Mouse (Mus musculus) layer of hippocampus, postnatal 14 days (tissue): ENCODE data around the gene Pfkm. TPM values are rescaled to one million over a fixed set of nuclear protein-coding genes. Genes with fewer than 3 reads are reported as not detected.

ENCODE experiments used
- DNase-seq, 2 experiments: peaks; one replicate each; pipeline ENCODE4 v3.0.0; 2021 to 2022; ENCODE audit warnings: low spot score in 2 of 2, mixed read lengths in 1 of 2
- total RNA-seq, 2 experiments: library from RNA; stranded (reverse); gene quantifications; 2 replicates each; pipeline ENCODE4 v1.2.3; 2021

Pfkm gene
- total RNA-seq, 2 experiments from 2014 or later = 309 to 311 TPM

DNA sequence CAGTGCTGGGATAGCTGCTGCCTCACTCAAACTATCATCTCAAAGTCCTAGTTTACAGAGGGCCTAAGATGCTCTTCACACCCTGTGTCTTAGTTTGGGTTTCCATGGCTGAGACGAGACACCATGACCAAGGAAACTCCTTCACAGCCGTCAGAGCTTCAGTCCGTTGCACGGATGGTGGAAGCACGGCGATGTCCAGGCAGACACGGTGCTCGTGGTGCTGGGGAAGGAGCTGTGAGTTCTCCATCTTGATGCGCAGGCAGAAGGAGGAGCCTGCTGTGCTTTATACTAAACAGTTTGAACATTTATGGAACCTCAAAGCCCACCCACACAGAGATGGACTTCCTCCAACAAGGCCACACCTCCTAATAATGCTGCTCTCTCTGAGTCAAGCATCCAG is 44.5 kb downstream of the Pfkm start:
- no peak for DNase-seq

DNA sequence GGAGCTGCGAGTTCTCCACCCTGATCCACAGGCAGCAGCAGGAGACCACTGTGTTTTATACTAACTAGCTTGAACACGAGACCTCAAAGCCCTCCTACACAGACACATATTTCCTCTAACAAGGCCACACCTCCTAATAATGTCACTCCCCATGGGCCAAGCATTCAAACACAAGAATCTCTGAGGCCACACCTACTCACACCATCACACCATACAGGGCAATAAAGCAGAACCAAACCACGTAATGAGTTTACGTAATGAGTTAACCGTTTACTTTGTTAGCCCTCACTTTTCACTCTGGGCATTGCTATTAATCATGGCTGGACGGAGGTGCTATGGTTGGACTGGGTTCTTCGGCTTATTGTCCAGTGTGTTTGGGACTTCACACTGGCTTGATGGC is 47.4 kb downstream of the Pfkm start:
- DNase-seq = no peak

DNA sequence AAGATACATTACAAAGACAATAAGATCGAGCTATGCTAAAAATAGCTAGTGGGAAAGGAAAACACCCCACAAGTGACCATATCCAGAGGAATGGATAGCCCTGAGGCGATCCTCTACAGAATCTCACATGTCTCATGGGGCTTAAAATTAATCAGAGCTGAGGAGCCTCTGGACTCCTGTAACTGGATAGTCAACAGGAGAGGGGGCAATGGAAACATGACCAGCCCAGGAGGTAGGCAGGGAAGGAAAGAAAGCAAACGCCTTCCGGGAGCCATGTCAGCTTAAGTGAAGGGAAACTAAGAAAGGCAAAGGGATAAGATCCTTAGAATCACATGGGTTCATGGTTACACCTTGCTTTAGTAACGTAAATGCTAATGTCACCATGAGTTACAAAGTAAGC is 48.4 kb downstream of the Pfkm start:
- no peak for DNase-seq

DNA sequence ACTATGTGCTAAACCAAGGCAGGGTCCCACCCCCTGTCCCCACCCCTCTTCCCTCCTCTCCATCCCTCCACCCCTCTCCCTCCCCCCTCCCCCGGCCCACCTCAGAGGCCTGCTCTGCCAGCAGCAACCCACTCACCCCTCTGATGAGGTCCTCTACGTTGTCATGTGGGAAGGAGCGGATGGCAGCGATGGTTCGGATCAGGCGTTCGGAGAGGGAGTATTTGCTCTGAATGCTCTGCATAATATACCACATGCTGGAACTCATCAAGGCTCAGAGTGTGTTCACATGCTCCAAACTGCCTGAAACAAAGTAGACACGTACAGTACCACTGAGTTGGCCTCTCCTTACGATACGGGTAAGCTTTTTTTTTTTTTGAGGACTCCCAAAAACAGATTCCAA is 50.1 kb downstream of the Pfkm start:
- DNase-seq = peak in 1 of 2 experiments; percentile 46

DNA sequence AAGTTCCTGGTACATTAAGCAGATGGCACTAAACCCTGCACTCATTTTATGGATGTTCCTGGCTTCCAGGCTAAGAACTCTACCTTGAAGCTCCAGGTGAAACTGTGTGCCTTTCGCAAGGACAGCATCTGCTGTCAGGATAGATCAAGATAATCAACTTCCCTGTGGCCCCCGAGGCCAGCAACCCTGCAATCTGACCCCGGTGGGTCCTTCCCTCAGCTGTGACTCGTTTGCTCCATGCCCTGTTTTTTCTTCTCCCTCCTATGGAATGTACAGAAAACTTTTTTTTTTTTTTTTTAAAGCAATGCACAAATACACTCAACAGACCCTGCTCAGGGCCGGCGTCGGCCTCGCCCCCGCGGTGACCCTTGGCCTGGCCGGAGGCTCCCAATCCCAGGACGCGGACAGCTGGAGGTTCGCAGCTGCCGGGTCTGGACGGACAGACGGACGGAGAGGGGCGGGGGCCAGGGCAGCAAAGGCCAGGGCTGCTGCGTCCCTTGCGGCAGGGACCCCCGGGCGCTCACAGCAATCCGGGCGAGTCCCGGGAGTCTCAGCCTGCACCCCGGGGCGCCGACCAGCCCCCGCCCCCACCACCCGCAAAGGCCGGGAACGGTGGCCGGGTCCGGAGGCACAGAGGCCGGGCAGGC is 52.6 kb downstream of the Pfkm start:
- no peak for DNase-seq

DNA sequence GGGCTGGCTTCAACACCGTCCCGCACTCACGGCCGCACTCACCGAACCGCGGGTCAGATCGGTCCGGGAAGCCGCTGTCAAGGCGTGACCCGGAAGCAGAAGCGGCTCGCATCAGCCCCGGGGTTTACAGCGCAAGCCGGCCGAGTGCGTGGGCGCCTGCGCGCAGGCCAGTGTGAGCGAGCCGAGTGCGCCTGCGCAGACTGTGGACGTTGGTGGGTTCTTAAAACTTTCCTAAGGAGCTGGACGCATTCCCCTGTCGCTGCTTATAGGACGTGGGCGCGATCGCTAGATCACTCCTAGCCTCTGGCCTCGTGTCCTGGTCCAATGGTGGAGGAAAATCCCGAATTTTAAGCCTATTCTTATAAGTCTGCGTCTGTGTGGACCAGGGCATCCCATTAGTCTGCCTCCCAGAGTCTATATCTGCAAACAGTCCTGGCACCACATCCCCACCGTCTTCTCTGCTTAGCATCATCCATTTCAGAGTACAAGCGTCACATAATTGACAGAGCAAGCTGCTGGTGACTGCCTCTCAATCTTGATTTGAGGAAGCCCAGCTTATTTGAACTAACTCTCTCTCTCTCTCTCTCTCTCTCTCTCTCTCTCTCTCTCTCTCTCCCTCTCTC is 53.3 kb downstream of the Pfkm start:
- DNase-seq = peak; percentile 90 to 96

DNA sequence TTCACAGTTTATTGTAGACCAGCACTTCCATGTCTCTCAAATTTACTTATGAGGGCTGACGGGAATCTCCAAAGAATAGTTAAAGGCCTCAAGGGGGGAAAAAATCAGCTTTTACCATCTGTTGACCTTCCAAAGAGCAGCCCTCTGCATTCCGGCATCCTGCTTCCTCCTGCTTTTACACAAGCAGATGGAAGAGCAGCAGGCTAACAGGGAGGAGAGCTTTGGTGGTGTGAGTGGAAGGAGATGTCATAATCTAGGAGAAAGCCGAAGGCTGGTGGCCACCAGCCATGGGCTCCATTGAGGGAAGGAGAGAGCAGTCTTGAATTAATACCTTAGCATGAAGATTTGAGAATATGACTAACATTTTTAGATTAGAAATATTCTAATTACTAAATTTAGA is 56.0 kb downstream of the Pfkm start:
- no peak for DNase-seq

DNA sequence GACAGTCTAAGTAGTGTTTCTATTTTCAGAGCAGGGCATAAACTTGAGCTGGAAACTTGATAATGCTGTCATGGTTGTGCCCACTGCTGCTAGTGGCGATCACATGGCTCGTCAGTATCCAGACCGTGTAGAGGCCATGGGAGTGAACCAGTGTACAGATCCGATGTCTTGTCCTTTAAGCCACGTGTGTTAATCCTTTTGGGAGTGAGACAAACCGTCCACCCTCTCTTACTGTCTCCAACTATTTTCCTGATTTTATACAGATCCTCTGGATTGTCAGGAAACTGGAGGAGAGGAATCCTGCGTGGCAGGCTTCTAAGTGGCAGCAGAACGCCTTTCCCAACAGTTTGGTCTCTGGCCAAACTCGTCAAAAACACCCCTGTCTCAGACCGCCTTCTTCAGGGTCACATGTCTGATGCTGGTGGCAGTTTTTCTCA is 56.8 kb downstream of the Pfkm start:
- no peak for DNase-seq

DNA sequence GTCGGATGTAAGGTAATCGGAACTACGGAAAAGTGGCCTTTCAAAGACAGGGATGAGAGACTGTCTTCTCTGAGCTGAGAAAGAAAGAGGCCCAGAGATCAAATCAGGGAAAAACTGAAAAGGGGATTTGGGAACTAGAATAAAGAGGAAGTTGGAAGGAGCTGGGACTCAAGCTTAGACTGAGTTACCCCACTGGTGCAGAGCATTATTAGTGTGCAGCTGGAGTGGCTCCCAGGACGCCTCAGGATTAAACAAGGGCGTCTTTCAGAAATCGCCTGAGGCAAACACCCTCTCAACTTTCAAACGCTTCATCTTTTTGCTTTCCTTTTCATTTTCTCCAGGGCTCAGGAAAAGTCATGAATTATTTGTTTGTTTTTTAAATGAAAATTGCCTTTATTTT is 60.5 kb downstream of the Pfkm start:
- no peak for DNase-seq

DNA sequence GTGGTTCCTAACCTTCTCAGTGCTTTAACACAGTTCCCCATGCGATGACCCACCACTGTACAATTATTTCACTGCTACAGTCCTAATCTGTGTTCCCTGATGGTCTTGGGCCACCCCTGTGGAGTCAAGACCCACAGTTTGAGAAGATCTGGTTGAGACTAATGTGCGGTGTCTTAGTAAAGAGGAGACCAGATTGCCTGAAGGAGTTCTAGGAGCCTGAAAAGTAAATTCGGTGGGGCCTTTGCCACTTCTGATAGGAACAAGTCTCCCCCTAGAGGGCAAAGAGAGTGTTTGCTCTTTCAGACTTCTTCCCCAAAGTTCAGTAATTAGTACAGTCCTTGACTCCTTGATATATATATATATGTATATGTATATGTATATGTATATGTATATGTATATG is 61.2 kb downstream of the Pfkm start:
- DNase-seq = no peak

DNA sequence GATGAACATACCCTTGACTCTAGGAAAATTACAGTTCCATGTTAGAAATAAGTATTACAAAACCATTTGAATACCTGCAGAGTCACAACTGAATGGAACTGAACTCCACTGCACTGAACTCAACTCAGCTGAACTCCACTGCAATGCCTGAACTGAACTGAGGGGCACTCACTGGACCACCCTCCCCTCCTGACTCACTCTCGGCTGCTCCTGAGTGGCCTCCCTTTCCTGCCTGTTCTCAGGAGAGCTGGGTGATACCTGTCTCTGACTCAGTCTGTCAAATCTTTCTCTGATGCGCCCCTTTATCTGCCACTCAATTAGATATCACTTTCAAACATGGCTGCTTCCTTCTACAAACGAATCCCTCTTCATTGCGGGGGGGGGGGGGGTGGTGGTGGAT is 61.8 kb downstream of the Pfkm start:
- no peak for DNase-seq

DNA sequence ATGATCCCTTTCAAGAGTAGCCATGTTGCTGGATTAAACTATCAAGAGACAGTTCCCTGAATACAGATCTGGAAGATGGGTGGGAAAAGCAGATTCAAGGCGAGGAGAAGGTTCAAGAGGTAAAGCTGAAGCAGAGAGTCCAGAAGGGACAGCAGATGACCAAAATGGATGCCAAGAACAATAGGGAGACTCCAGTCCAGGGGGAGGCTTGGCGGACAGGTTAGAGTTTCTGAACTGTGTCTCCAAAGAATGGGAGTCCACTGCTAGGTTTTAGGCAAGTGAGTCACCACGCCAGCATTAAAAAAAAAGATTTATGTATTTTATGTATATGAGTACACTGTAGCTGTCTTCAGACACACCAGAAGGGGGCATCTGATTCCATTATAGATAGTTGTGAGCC is 62.2 kb downstream of the Pfkm start:
- no peak for DNase-seq

DNA sequence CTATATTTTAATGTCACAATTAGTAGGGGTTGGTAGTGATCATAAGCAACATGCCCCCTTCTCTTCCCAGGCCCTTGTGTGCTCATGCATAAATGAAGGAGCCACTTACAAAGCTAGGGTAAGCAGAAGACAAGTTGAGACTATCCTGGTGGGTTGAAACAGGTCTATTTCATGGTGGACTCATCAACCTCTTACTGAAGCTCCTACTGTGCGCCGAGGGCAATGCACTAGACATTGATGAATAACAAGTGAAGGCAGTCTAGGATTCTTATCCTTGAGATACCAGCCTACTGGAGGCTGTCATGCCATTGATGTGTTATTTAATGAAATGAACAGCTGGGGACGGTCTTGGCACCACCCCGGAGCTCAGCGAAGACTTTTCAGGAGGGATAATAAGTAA is 62.9 kb downstream of the Pfkm start:
- no peak for DNase-seq

DNA sequence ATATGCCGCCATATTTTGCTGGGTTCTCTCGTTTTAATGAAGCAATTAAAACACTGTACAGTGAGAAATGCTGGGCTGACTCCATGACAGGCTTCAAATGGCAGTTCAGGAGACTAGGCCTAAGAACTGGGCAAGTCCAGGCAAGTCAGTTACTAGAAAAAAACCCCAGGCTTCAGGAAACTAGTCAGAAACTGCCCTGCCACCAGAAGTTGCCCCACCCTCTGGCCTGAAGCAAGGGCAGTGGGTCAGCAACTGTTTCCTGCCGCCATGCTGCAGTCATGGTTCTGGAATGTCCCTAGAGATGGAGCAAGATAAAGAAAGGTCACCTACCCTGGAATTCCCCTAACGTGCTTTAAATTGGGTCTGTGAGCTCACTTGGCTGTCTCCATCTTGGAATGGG is 63.6 kb downstream of the Pfkm start:
- no peak for DNase-seq

DNA sequence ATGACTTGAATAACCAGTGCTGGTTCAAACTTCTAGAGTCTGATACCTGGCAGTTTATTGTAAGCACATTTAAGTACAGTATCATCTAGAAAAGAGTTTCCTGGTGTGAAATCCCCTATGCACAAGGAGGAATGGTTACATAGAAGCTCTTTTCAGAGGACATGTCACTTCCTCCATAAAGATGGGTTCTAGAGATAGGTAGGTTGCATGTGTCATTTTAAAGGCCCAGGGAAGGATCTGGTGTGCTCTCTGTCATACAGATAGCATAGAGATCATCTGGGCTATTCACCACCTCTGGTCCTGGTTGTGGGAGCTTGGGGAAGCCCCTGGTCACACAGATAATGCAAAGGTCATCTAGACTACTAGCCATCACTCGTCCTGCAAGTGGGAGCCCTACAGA is 64.9 kb downstream of the Pfkm start:
- DNase-seq = no peak

DNA sequence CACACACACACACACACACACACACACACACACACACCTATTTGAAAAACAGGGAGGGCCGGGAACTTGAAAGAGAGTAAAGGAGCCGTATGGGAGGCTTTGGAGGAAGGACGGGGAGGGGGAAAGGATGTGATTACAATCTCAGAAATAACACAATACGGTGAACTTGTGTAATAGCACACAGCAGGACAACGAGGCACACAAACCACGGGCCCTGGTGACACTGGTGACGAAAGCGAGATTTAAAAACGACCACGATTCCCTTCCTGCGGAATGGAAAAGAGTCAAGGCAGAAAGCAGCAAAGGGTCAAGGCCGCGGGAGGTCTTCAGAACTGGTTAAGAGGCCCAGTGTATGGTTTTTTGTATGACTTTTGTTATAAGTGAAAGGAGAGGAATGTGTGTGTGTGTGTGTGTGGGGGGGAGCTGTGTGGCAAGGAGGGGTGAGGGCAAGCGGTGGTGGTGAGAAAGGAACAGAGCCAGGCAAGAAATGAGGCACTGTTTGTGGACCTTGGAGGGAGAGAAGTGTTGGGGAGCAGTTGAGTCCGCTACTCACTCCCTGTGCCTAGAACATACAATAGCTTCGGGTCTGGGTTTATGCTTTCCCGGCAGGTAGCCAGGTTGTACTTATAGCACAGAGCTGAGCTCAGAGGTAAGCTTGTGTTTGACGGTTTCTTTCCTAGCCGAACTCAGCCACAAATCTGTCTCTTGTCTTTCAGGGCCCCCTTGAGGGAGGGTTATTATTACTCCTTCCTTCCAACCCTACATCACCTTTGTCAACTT is 68.8 kb downstream of the Pfkm start:
- DNase-seq = no peak

DNA sequence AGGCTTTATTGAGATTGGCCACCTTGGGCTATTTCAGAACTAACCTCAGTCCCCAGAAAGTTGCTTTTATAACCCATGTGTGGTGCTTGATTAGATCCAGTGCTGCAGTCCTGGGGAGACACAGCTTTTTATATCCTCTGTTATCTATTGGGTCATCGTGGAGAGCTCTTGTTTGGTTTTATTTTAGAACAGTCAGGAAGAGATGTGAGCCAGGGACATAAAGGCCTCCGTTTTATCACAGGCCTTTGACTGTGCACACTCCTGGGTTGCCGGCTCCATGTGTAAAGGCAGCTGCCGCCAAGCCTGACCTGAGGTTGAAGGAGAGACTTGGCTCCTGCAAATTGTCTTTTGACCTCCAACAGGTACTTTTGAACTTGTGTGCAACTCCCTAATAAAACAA is 70.2 kb downstream of the Pfkm start:
- DNase-seq = no peak

DNA sequence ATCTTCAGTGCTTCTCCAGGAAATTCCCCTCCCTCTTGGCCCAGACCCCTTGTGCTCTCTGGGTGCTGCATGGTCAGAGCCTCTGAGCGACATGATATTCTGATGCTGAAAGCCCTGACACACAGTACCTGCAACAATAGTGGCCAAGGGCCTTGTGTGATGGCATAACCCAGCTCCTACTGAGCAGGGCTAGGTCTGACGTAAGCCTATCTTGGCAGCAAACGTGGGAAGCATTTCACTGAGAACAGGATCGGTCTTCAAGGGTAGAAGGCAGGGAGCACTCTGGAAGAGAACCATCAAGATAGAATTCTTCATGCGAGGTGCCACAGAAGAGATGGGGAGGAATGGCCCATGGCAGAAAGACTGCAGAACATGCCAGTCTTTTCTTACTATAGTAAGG is 73.1 kb downstream of the Pfkm start, which contains the start of gene Asb8:
Asb8 (minus strand) TSS at position 101 of the 400 bp plus-strand sequence.
- no peak for DNase-seq

DNA sequence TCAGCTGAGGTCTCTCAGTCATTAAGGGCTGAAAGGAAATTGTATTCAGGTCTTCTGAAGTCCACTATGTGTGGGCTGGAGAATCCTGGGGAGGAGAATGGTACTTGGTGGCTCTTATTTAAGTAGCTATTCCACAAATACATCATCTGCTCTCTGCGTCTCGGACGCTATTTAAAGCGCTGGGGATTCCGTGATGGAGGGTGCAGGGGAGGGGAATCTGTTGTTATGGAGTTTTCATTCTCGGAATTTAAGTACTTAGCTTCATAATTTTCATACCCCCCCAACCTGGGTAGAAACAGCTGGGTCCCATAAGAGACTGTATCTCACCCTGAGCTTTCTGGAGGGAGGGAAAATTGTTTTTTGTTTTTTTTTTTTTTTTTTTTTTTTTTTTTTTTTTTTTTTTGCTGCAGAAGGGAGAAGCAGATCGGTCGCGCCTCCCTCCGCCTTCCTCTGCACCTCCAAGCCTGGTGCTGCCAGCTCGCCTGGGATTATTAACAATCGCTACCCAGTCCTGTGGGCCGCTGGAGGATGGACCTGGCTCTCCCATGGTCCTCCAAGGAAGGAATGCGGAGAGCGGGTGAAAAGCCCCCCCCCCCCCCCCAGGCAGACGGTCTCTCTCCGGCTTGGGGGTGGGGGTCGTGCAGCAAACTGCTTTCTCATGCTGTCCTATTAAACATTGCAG is 74.7 kb downstream of the Pfkm start, which contains the start of gene Ccdc184:
Ccdc184 (plus strand) TSS at position 196 of the 682 bp plus-strand sequence.
- peak in 1 of 2 experiments; percentile 36 for DNase-seq

DNA sequence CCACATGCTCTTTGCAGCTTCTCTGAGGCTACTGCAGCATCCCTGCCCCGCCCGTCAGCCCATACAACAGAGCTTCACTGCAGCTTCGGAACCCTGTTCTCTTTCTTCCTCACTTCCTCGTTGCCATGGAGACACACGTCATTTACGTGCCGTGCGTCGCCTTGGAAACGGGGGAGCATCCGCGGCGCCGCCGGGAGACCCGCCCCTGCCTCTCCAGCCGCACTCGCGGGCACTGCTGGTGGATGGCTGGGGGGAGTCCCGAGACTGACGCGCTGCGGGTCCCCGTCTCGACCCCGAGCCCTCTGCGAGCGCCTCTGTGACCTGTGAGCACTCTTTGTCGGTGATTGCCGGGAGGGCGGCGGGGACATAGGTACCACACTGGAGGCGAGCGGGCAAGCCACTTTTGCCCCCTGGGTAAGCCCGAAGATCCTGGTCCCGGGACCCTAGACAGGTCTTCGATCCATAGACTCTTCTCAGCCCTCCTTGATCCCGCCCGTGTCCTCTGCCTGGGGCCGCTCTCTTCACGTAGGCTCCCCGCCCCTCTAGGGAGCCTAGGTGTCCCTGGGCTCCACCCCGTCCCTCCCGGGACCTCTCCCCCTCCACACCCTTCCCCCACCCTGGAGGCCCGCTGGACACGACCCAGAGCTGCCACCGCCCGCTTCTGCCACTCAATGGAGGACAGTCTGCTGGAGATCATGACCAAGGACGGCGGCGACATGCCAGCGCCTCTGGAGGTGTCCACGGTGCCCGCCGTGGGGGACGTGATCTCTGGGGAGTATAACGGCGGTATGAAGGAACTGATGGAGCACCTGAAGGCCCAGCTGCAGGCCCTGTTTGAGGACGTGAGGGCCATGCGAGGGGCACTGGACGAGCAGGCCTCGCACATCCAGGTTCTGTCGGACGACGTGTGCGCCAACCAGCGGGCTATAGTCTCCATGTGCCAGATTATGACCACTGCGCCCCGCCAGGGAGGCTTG is 75.5 kb downstream of the Pfkm start:
- DNase-seq = peak; percentile 83 to 95

DNA sequence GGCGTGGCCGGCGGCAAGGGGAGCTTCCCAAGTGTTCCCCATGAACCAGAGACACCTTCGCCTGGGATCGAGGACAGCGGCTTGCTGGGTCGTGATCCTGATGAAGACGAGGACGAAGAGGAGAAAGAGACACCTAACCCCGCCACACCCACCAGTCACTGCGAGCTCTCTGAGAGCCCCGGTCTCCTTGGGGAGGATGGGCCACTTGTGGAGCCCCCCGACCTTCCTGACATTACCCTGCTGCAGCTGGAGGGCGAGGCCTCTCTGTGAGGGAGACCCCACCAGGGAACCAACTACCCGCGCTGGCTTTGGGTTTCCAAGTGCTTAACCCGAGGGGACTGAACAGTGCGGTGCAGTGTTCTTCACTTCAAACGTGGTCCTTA is 76.2 kb downstream of the Pfkm start:
- DNase-seq = no peak
